Mouse (Mus musculus) heart, adult 9 months (tissue): ENCODE results near the gene Dppa3.
A peak's percentile ranks its signal among the peaks of the same experiment; 100 is the strongest.
"Not testable (repeated sequence)": the region's sequence is repeated elsewhere in the genome, so short reads cannot be mapped to it uniquely, and the experiment has no call there.

Experiments
- DNase-seq, 2 experiments: peaks; one replicate each; pipeline ENCODE4 v3.0.0; 2022; ENCODE audit warnings: low spot score in 2 of 2

The Dppa3 gene

GRCm38 (mm10) chr6:122609771-122610170, 16.4 kb upstream of the Dppa3 start, which contains the start of gene Gdf3:
Gdf3 (minus strand) TSS chr6:122610087.
- no peak for DNase-seq

GRCm38 (mm10) chr6:122612426-122612825, 13.8 kb upstream of the Dppa3 start:
- DNase-seq = no peak

GRCm38 (mm10) chr6:122614047-122614446, 12.2 kb upstream of the Dppa3 start:
- DNase-seq = no peak

- no peak for DNase-seq
These were observed 10.2 kb upstream of the Dppa3 start for GRCm38 (mm10) chr6:122616022-122616421.

- DNase-seq = no peak
These were observed 5.1 kb upstream of the Dppa3 start for GRCm38 (mm10) chr6:122621066-122621465.

- DNase-seq = no peak
These were observed 1.7 kb upstream of the Dppa3 start for GRCm38 (mm10) chr6:122624480-122624879.

GRCm38 (mm10) chr6:122625156-122625555, 1.1 kb upstream of the Dppa3 start:
- DNase-seq = no peak

- no peak for DNase-seq
These were observed 1.4 kb downstream of the Dppa3 start for GRCm38 (mm10) chr6:122627469-122628108.

- peak; percentile 19 to 37 for DNase-seq
These were observed 7.2 kb downstream of the Dppa3 start for GRCm38 (mm10) chr6:122633411-122633810.

- DNase-seq = peak; percentile 30 to 40
These were observed 9.1 kb downstream of the Dppa3 start for GRCm38 (mm10) chr6:122635315-122635714.

- DNase-seq = no peak
These were observed 10.5 kb downstream of the Dppa3 start for GRCm38 (mm10) chr6:122636666-122637065.

GRCm38 (mm10) chr6:122637566-122637965, 11.4 kb downstream of the Dppa3 start:
- DNase-seq = not testable (repeated sequence)

GRCm38 (mm10) chr6:122644196-122644595, 18.0 kb downstream of the Dppa3 start:
- not testable (repeated sequence) for DNase-seq

- DNase-seq = no peak
These were observed 23.7 kb downstream of the Dppa3 start for GRCm38 (mm10) chr6:122649903-122650302.

GRCm38 (mm10) chr6:122650398-122650980, 24.3 kb downstream of the Dppa3 start:
- DNase-seq = peak; percentile 14 to 22

- DNase-seq = peak; percentile 44 to 76
These were observed 28.1 kb downstream of the Dppa3 start for GRCm38 (mm10) chr6:122654301-122654700.

GRCm38 (mm10) chr6:122657630-122658029, 31.4 kb downstream of the Dppa3 start:
- peak in 1 of 2 experiments; percentile 61 for DNase-seq

GRCm38 (mm10) chr6:122659567-122659966, 33.4 kb downstream of the Dppa3 start:
- DNase-seq = no peak

GRCm38 (mm10) chr6:122660601-122661379, 34.6 kb downstream of the Dppa3 start:
- peak in 1 of 2 experiments; percentile 13 for DNase-seq

- no peak for DNase-seq
These were observed 36.5 kb downstream of the Dppa3 start for GRCm38 (mm10) chr6:122662551-122663264.

- DNase-seq = no peak
These were observed 37.5 kb downstream of the Dppa3 start for GRCm38 (mm10) chr6:122663596-122664206.

- DNase-seq = no peak
These were observed 39.7 kb downstream of the Dppa3 start for GRCm38 (mm10) chr6:122665866-122666265.
